Mouse (Mus musculus): ENCODE results near the gene Psmg3.

The Psmg3 gene

GRCm38 (mm10) chr5:139816445-139816844 lies 10.2 kb downstream of the Psmg3 start:
- in situ Hi-C loops (cut with MboI, MseI): no loop called here

DNA sequence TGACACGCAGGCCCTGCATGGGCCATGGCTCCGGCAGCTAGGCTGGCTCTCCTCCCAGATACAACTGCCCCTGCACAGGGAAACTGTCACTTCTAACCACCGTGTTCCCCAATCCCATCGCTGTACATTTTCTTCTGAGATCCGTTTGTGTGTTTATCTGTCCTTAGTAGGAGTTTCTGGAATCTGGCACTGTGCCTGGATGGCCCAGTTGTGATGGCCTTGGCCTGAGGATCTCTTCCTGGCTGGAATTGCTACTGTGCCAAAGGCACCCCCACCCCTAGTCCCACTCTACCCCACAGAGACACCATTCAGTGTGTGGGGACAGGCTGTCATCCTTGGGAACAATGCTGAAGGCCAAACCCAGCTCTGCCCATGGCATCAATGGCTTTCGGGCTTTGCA lies 10.7 kb downstream of the Psmg3 start:
- in situ Hi-C loops (cut with MboI, MseI): no loop called here

DNA sequence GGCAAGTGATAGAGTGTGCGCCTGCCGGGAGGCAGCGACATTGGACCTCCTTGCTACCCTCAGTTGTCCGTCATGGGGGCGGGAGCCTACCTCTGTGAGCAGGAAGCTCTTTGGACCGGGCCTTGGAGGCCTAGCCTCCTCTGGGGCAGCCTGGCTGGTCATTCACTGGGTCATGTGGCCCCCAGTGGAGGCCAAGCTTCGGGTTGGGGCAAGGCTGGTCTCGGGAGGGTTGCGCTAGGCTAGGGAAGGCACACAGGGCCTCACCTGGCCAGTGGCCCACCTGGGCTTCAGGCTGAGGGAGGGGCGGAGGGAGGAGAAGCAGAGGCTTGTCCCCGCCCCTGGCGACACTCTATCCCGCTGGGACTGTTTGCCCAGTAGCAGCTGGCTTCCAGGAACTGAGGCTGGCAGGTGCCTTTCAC lies 12.7 kb downstream of the Psmg3 start:
- in situ Hi-C loops (cut with MboI, MseI): no loop called here

GRCm38 (mm10) chr5:139813126-139813490 lies 13.6 kb downstream of the Psmg3 start:
- in situ Hi-C loops (cut with MboI, MseI): no loop called here

- in situ Hi-C loops (cut with MboI, MseI): no loop called here
Observed at GRCm38 (mm10) chr5:139812398-139813125, 14.1 kb downstream of the Psmg3 start.

GRCm38 (mm10) chr5:139811677-139812397 lies 14.8 kb downstream of the Psmg3 start:
- in situ Hi-C loops (cut with MboI, MseI): no loop called here

DNA sequence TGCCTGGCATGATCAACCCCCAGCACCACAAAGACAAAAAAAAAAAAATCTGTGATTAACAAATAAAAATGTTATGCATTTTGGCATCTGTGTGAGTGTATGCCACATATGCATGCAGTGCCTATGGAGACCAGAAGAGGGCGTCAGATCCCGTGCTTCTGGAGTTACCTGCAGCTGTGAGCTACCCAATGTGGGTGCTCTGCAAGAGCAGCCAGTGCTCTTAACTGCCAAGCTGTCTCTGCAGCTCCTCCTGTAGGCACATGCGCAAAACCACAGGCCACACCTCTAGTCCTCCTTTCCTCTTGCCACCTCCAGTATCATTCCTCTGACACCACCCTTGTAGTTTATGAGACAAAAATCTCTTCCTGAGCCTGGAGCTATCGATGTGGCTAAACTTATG lies 17.3 kb downstream of the Psmg3 start:
- in situ Hi-C loops (cut with MboI, MseI): loop anchor here (5.0 kb wide), 1 partner anchor 97 kb away; no protein-coding TSS in a partner anchor

- in situ Hi-C loops (cut with MboI, MseI): loop anchor here (5.0 kb wide), 1 partner anchor 94 kb away; no protein-coding TSS in a partner anchor
Observed at GRCm38 (mm10) chr5:139805924-139806323, 20.8 kb downstream of the Psmg3 start.

GRCm38 (mm10) chr5:139804573-139805111 lies 22.0 kb downstream of the Psmg3 start:
- in situ Hi-C loops (cut with MboI, MseI): loop anchor here (5.0 kb wide), 1 partner anchor 92 kb away; no protein-coding TSS in a partner anchor

GRCm38 (mm10) chr5:139804107-139804551 lies 22.6 kb downstream of the Psmg3 start:
- in situ Hi-C loops (cut with MboI, MseI): no loop called here

- in situ Hi-C loops (cut with MboI, MseI): no loop called here
Observed at GRCm38 (mm10) chr5:139803601-139804102, 23.0 kb downstream of the Psmg3 start.

DNA sequence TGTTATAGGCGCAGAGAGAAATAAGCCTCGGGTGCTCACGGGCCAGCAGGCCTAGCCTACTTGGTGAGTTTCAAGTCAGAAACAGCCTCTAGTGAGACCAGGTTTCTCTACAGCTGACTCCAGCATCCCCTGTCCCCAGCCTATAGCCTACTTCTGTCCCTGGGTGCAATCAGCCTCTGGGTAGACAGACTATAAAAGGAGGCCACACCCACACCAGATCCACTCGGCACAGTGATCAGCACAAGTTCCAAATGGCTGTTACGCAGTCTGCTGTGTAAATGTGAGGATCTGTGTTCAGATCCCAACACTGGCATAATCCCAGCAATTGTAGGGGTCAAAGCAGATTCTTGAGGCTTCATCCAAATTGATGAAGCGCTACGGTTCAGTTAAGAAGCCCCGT lies 23.5 kb downstream of the Psmg3 start:
- in situ Hi-C loops (cut with MboI, MseI): no loop called here

- in situ Hi-C loops (cut with MboI, MseI): no loop called here
Observed at GRCm38 (mm10) chr5:139801880-139802279, 24.8 kb downstream of the Psmg3 start.

DNA sequence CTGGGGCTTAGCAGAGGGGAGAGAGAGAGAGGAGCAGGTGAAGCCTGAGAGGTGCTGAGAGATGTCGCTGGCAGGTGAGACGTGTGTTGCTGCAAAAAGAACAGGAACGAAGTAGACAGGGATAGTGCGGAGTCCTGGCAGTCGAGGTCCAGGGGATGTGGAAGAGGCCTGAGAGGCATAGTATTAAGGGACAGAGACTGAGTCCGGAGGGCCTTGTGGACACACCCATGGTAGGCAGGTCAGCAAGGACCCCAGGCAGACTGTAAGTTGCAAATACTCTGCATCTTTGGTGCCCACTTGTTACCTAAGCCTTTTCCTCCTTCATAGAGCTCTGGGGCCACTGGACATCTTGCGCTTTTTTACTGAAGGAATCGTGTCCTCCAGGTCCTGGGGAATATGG lies 25.5 kb downstream of the Psmg3 start:
- in situ Hi-C loops (cut with MboI, MseI): no loop called here

- in situ Hi-C loops (cut with MboI, MseI): loop anchor here (25.0 kb wide), 1 partner anchor 1638 kb away; the partner anchor contains the start of genes Ap4m1, Cops6, Mcm7 and Zfp113
Observed at GRCm38 (mm10) chr5:139799801-139800590, 26.7 kb downstream of the Psmg3 start.

DNA sequence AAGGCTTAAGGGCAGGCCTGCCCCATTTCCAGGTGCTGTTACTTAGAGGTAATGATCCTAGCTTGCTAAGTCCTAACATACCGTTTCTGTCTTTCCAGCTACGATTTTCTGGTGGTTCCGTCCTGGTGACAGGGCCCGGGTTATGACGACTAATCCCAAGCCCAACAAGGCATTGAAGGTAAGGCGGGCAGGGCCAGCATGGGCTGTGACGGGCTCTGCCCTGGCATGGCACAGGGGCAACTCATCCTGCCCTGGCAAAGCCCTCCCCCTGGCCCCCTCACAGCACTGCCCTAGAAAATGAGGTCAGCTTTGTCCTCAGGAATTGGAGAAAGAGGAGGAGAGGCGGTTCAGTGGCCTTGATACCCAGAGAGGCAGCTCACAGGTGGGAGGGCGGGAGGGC lies 27.6 kb downstream of the Psmg3 start:
- in situ Hi-C loops (cut with MboI, MseI): loop anchor here (25.0 kb wide), 1 partner anchor 1637 kb away; the partner anchor contains the start of genes Ap4m1, Cops6, Mcm7 and Zfp113

- in situ Hi-C loops (cut with MboI, MseI): loop anchor here (25.0 kb wide), 1 partner anchor 1636 kb away; the partner anchor contains the start of genes Ap4m1, Cops6, Mcm7 and Zfp113
Observed at GRCm38 (mm10) chr5:139798168-139798900, 28.4 kb downstream of the Psmg3 start.

GRCm38 (mm10) chr5:139797473-139798167 lies 29.1 kb downstream of the Psmg3 start:
- in situ Hi-C loops (cut with MboI, MseI): loop anchor here (25.0 kb wide), 1 partner anchor 1635 kb away; the partner anchor contains the start of genes Ap4m1, Cops6, Mcm7 and Zfp113

DNA sequence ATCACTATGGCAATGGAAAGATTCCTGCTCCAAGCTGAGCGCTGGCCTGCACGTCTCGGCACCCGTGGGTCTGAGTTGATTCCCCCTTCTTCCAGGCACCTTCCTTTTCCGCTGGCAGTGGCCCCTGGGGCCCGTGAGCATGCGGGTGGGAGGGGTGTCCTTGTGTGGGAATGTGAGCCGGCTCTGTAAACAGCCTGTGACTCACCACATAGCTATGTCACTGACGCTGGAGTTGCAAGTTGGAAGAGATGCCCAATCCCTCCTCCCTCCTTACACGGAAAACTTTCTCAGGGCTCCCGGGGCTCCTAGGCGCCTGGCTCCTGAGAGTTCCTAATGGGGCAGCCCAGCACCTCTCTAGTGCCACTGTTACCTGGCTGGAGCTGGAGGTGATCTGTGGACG lies 29.8 kb downstream of the Psmg3 start:
- in situ Hi-C loops (cut with MboI, MseI): loop anchor here (25.0 kb wide), 1 partner anchor 1635 kb away; the partner anchor contains the start of genes Ap4m1, Cops6, Mcm7 and Zfp113
